Comparison of ENCODE assay signal across 25 mouse cellular contexts in the genomic region with DNA sequence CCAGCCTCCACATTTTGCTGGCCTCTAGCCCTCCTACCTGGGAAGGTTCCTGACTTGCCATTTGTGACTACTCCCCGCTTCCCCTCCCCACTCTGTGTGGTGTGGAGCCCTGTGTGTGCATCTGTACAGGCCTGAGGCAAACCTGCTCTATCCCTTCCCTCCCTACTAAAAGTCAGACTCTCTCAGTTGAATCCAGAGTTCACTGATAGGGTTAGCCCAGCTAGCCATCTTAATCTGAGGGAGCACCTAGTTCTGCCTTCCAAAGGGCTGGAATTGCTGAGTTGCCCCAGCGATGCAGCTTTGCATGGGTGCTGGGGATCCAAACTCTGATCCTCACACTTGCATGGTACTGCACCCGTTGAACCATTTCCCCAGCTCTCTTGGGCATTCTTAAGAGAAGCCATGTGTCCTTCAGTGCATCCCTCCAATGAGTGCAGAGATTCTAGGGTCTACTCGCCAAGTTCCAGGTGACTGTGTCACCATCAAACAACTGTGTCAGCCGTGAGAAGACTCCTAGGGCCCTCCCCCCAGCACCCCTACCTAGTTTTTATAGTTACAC. TPM values are rescaled to one million over a fixed set of nuclear protein-coding genes. Genes with fewer than 3 reads are reported as not detected.
DNase-seq lines count a peak whose midpoint lies in the region; TF ChIP-seq lines count a peak whose summit lies in the region.
"Had no signal": no experiment of that assay in that cellular context is flagged by ENCODE, and none has a peak within 500 bp of the region (broad histone marks: within the 10 kb centered on the region; RNA-seq: fewer than 3 reads in every experiment).

No protein-coding gene starts in this region.

- H3K27me3 ChIP-seq in E14TG2a.4 (ENCODE audit: insufficient read depth, low read length), result peaks cover 96% of the 10 kb centered on the region

- peaks cover 20% of the 10 kb centered on the region for H3K4me1 ChIP-seq in E14TG2a.4 (replicated peaks; ENCODE audit: low read depth, low read length)

- H3K9me3 ChIP-seq in E14TG2a.4 (ENCODE audit: low read length), result peaks cover 22% of the 10 kb centered on the region
- H3K9me3 ChIP-seq: forebrain, embryonic 10.5 days; forebrain, embryonic 13.5 days; heart, embryonic 10.5 days; heart, embryonic 13.5 days; hindbrain, embryonic 12.5 days; hindbrain, embryonic 15.5 days had no signal

- peak overlapping the region; percentile 11; the same call in 1 of the 2 replicates for H3K4me3 ChIP-seq in E14TG2a.4 (replicated peaks; ENCODE audit: low read length)
- H3K4me3 ChIP-seq: forebrain, embryonic 10.5 days; forebrain, embryonic 13.5 days; heart, adult 2 months; heart, embryonic 10.5 days; heart, embryonic 13.5 days; hindbrain, embryonic 12.5 days had no signal

- no peaks in the 10 kb centered on the region for H3K36me3 ChIP-seq in E14TG2a.4 (ENCODE audit: insufficient read depth, low read length)
- H3K36me3 ChIP-seq: G1E; hindbrain, embryonic 15.5 days had no signal

- peak; percentile 10 for DNase-seq in adrenal gland, postnatal 10 days
- no peak for DNase-seq in adrenal gland, postnatal 4 days (ENCODE audit: low spot score in 2 of 2)
- DNase-seq in MN1 (ENCODE audit: low spot score), result peak; percentile 59
- DNase-seq in frontal cortex, postnatal 10 days (ENCODE audit: low spot score in 2 of 2), result no peak
- no peak for DNase-seq in cerebellum, adult 11 months
- DNase-seq: adrenal gland, postnatal 14 days; cerebellum, adult 18-20 months; cerebellum, adult 9-10 months; cerebellum, postnatal 14 days; gastrocnemius, postnatal 25 days; heart, adult 2 months; heart, postnatal 14 days; kidney, adult 2 months had no signal

- no peak for TF ChIP-seq CTCF in E14TG2a.4 (conservative IDR thresholded peaks at IDR 0.05; ENCODE audit: low read length)

RNA-seq across cellular contexts. Expression of gene Gm47841, which starts 1.2 kb away (rescaled TPM):
- total RNA-seq in adrenal gland, postnatal 10 days (2021), result under 1 TPM in 1 of 2 experiments, not detected in 1; 0.33 TPM
- total RNA-seq in adrenal gland, postnatal 4 days (2021), result under 1 TPM; 0.67 to 0.68 TPM
- total RNA-seq: adrenal gland, adult 18-20 months; adrenal gland, postnatal 14 days; CH12.LX; G1E; gastrocnemius, adult 8-10 months; gastrocnemius, postnatal 25 days; heart, adult 2 months; heart, postnatal 14 days; hematopoietic stem cell, adult 5-6 weeks had no signal

RNA-seq across cellular contexts. Expression of gene Fignl2, which starts 29.9 kb away (rescaled TPM):
- 10 to 100 TPM in 1 of 2 experiments, 1 to 10 TPM in 1; 8.4 to 11.0 TPM for total RNA-seq in adrenal gland, postnatal 10 days (2021)
- total RNA-seq in adrenal gland, postnatal 4 days (2021), result 10 to 100 TPM; 13.5 to 13.8 TPM
- total RNA-seq: CH12.LX; hematopoietic stem cell, adult 5-6 weeks had no signal

Comparison
In these comparisons a context has a peak if more than half of its experiments do, and no peak if none do; other contexts are left out.
1. DNase-seq: peak in adrenal gland, postnatal 10 days (single experiment) and MN1 (single experiment); none in adrenal gland, postnatal 4 days (0 of 2), frontal cortex, postnatal 10 days (0 of 2) and cerebellum, adult 11 months (single experiment).